Mouse (Mus musculus): ENCODE measurements at regions not wholly inside any gene's neighbourhood (a gene's known extent, or its start where the extent isn't known, plus 50 kb on each side); places are given as distances from the start of the nearest gene placed in this dataset.
"Not testable (repeated sequence)": the region's sequence is repeated elsewhere in the genome, so short reads cannot be mapped to it uniquely, and the experiment has no call there.

DNA sequence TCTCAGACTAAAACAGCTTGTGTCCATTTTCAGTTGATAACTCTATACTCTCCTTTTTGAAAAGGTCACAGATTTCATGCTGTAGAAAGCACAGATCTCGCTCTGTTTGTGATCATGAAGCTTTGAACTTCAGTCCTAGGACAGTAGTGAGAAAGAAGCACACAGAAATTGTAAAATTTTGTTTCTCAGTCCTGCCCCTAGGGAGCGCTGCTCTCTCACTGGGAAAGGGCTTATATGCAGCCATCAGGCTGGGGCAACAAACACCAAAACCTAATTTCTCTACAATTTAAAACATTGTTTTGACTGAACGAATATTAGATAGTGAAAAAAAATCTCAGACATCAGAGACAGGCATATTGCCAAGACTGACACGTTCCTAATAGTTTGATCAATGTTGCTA lies 534.7 kb upstream of the Olfr1507 start:
- TF ChIP-seq EP300, CTCF (IDR thresholded peaks at IDR 0.05; ENCODE audit: low read depth): not testable (repeated sequence)
